Mouse (Mus musculus) heart, postnatal 14 days (tissue): ENCODE results near the gene Zbtb8a. TPM values are rescaled to one million over a fixed set of nuclear protein-coding genes. Genes with fewer than 3 reads are reported as not detected.

Experiments used
- DNase-seq, 2 experiments: peaks; one replicate each; pipeline ENCODE4 v3.0.0; 2021 to 2022
- intact Hi-C: fragments of 180-260 bp; cut with DNase I; formaldehyde crosslinking; loops from one replicate; pipeline ENCODE4 v1.15.1; 2025
- total RNA-seq, 2 experiments: library from RNA; stranded (reverse); gene quantifications; 2 replicates each; pipeline ENCODE4 v1.2.3; 2021

Gene Zbtb8a
- total RNA-seq, 2 experiments from 2014 or later, result 4.4 to 4.7 TPM

- no peak for DNase-seq
- intact Hi-C loops, result no loop called here
These were observed 36.0 kb downstream of the Zbtb8a start for GRCm38 (mm10) chr4:129341888-129342287.

DNA sequence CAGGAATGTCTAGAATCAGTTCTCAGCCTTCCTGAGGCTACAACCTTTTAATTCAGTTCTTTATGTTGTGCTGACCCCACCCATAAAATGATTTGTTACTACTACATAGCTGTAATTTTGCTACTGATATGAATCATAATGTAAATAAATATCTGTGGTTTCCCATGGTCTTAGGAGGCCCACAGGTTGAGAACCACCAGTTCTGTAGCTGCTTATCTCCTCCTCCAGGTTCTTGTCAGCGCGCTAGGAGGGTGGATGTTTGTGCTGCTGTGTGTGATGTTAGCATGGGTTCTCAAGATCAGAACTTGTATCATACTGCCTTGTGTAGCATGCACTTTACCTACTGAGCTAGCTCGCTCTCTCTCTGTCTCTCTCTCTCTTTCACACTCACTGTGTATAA is 38.2 kb downstream of the Zbtb8a start:
- no peak for DNase-seq
- intact Hi-C loops, result loop anchor here (5.0 kb wide), 1 partner anchor 268 kb away; no protein-coding TSS in a partner anchor

DNA sequence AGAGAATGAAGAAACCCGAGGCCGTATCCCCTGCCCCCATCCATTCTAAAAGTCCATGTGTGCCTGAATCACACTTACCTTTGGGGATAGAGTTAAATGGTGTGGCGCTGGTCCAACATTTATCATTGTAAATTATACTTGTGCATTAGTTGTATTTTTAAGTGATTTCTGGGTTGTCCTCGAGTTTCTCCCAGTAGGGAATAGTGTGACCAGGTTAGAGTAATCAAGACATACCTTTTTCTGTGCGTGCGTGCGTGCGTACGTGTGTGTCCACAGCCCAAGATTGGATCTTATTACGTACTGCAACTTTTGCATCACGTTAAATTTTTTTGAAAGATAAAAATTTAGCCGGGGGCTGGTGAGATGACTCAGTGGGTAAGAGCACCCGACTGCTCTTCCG is 41.6 kb downstream of the Zbtb8a start:
- intact Hi-C loops, result loop anchor here (5.0 kb wide), 1 partner anchor 271 kb away; no protein-coding TSS in a partner anchor
- DNase-seq, result no peak

DNA sequence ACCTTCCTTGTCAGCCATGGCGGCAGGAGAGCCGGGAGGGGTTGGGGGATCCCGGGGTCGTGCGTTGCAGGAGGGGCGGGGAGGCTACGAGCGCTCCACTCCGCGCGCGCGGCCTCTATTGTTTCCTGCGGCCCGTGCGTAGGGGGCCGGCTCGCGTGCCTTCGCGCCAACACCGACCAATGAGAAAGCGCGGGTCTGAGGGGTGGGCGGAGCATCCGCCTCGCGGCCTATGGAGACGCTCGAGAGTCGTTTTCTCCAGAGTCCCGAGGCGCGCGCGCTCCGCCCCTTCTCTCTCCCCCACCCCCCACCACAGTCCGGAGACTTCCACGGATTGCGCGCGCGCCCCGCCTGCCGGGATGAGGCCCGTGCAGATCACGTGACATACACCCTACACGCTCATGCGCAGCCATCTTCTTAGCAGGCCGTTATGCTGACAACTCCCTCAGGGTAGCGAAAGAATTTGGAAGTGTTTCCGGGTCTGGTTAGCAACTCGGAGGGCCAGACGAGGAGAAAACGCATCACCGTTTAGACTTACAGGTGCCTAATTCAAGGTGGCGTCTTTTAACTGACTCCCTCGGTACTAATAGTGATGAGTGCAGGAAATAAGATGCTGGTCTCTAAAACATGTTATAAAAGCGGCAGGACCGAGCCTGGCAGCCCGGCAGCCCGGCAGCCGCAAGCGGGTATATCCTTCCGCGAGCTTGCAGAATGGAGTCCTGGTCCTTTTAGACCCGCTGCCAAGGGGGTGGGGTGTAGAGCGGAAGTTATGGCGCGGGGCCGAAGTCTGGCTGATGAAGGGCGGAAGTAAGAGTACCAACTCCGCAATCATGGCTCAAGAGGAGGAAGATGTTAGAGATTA is 42.5 kb downstream of the Zbtb8a start, which contains the start of the genes Rbbp4 and Zbtb8os:
Gene Rbbp4 (minus strand): TSS at position 155 of the 859 bp plus-strand sequence.
Gene Zbtb8os (plus strand): TSS at position 480 of the 859 bp plus-strand sequence.
- intact Hi-C loops, result loop anchor here (5.0 kb wide), 1 partner anchor 272 kb away; no protein-coding TSS in a partner anchor
- peak; percentile 96 for DNase-seq

- intact Hi-C loops, result loop anchor here (5.0 kb wide), 1 partner anchor 273 kb away; no protein-coding TSS in a partner anchor
- no peak for DNase-seq
These were observed 43.2 kb downstream of the Zbtb8a start for GRCm38 (mm10) chr4:129334677-129335215.

- intact Hi-C loops, result no loop called here
- no peak for DNase-seq
These were observed 45.1 kb downstream of the Zbtb8a start for GRCm38 (mm10) chr4:129332846-129333245.

GRCm38 (mm10) chr4:129326191-129326590 is 51.7 kb downstream of the Zbtb8a start:
- intact Hi-C loops, result no loop called here
- DNase-seq, result no peak

- DNase-seq, result no peak
- intact Hi-C loops, result no loop called here
These were observed 53.2 kb downstream of the Zbtb8a start for GRCm38 (mm10) chr4:129324756-129325155.

- DNase-seq, result no peak
- intact Hi-C loops, result no loop called here
These were observed 54.4 kb downstream of the Zbtb8a start for GRCm38 (mm10) chr4:129323491-129323890.

GRCm38 (mm10) chr4:129322042-129322441 is 55.9 kb downstream of the Zbtb8a start:
- intact Hi-C loops, result no loop called here
- DNase-seq, result no peak

DNA sequence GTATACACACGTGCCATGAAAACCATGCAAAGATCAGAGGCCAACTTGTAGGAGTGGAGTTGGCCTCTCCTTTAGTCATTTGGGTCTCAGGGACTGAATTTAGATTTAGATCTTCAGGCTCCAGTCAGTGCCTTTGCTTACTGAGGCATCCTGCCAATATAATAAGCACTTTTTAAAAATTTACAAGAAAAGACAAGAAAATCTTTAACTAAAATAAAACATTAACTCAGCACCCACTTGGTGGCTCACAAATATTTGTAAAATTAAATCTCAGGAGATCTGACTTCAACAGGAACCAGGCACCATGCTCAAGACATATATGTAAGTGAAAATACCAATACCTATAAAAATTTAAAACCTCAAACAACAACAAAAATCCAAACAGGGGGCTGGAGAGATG is 57.0 kb downstream of the Zbtb8a start:
- intact Hi-C loops, result no loop called here
- no peak for DNase-seq

DNA sequence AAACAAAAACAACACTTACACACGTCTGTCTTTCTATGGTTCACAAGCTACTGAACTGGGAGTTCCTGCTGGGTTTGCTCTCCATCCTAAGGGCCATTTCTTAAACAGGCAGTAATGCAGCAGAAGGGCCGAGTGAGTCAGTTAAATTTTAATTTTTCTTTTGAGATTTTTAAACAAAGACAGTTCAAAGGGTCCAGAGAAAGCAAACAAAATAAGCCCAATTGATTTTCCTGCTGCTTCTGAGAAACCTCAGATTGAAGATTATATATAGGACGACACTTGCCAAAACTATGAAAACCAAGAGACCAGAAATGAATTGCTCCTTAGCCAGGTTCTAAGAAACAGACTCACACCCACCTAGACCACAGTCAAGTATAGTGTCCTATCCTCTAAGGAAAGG is 64.0 kb downstream of the Zbtb8a start:
- no peak for DNase-seq
- intact Hi-C loops, result no loop called here

GRCm38 (mm10) chr4:129307936-129308335 is 70.0 kb downstream of the Zbtb8a start:
- DNase-seq, result no peak
- intact Hi-C loops, result no loop called here

DNA sequence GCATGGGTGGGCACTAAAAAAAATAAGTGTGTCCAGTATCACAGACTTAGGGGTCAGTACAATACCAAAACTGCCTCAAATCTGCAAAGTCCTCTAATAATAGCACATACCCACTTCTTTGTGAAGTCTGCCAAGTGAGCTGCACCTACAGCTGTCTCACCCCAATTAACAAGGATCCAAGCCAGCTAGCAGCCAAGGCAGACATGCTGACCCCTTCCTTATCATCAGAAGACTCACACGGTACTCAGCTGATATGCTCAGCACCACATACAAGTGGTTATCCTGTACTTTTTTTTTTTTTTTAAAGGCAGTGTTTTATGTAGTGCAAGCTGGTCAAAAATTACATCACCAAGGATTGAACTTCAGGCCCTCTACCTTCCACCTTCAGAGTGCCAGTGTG is 73.6 kb downstream of the Zbtb8a start:
- no peak for DNase-seq
- intact Hi-C loops, result no loop called here

DNA sequence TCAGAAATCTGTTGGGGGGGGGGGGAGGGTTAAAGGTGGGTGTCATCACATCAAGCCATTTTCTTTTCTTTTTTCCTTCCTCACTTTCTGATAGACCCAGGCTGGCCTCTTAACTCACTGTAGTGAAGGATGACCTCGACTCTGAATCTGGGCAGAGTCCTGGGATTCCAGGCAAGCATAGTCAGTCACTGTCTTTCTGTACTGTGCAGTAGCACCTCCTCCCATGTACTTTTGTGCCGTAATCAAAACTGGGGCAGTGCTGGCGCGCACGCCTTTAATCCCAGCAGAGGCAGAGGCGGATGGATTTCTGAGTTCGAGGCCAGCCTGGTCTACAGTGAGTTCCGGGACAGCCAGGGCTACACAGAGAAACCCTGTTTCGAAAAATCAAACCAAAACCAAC is 74.1 kb downstream of the Zbtb8a start:
- DNase-seq, result no peak
- intact Hi-C loops, result no loop called here

Other genes with a start within 250 kb of the Zbtb8a start
- gene Fndc5, start 241.1 kb downstream of the Zbtb8a start, total RNA-seq, result 100 to 1,000 TPM; 221 to 229 TPM
- 10 to 100 TPM; 16.7 to 17.7 TPM for gene S100pbp, start 188.4 kb downstream of the Zbtb8a start, total RNA-seq
- 10 to 100 TPM; 26.5 to 30.5 TPM for gene Yars, start 188.4 kb downstream of the Zbtb8a start, total RNA-seq
- 1 to 10 TPM; 4.8 to 5.7 TPM for gene C77080, start 116.7 kb downstream of the Zbtb8a start, total RNA-seq
- 10 to 100 TPM; 11.4 to 12.5 TPM for gene Sync, start 90.5 kb downstream of the Zbtb8a start, total RNA-seq
- 100 to 1,000 TPM in 1 of 2 experiments, 10 to 100 TPM in 1; 82.5 to 105 TPM for gene Rbbp4, start 42.7 kb downstream of the Zbtb8a start, total RNA-seq
- 10 to 100 TPM; 20.7 to 20.9 TPM for gene Zbtb8os, start 42.4 kb downstream of the Zbtb8a start, total RNA-seq
- gene Zbtb8b, start 62.7 kb upstream of the Zbtb8a start, total RNA-seq, result under 1 TPM; 0.29 to 0.32 TPM
- 10 to 100 TPM; 39.6 to 43.9 TPM for gene Bsdc1, start 83.5 kb upstream of the Zbtb8a start, total RNA-seq
- gene Tssk3, start 112.9 kb upstream of the Zbtb8a start, total RNA-seq, result not detected
- gene Fam229a, start 113.1 kb upstream of the Zbtb8a start, total RNA-seq, result not detected
- gene Marcksl1, start 135.5 kb upstream of the Zbtb8a start, total RNA-seq, result 10 to 100 TPM; 13.6 to 23.8 TPM
- 10 to 100 TPM; 23.9 to 24.2 TPM for gene Hdac1, start 164.6 kb upstream of the Zbtb8a start, total RNA-seq
- 10 to 100 TPM in 1 of 2 experiments, 1 to 10 TPM in 1; 1.4 to 20.4 TPM for gene Lck, start 195.5 kb upstream of the Zbtb8a start, total RNA-seq
- under 1 TPM; 0.53 to 0.83 TPM for gene Fam167b, start 200.4 kb upstream of the Zbtb8a start, total RNA-seq
- gene Eif3i, start 222.5 kb upstream of the Zbtb8a start, total RNA-seq, result 100 to 1,000 TPM; 114 to 128 TPM
- 10 to 100 TPM; 46.8 to 51.3 TPM for gene Tmem234, start 222.6 kb upstream of the Zbtb8a start, total RNA-seq
- gene Dcdc2b, start 236.1 kb upstream of the Zbtb8a start, total RNA-seq, result 1 to 10 TPM; 1.2 TPM
- 10 to 100 TPM; 16.3 to 17.6 TPM for gene Iqcc, start 241.0 kb upstream of the Zbtb8a start, total RNA-seq
- 10 to 100 TPM; 40.7 to 46.5 TPM for gene Ccdc28b, start 245.8 kb upstream of the Zbtb8a start, total RNA-seq